Mouse (Mus musculus): ENCODE measurements around the gene Lipe.

The Lipe gene

GRCm38 (mm10) chr7:25358721-25359206 lies 39.7 kb downstream of the Lipe start:
- peak; percentile 71 for DNase-seq

GRCm38 (mm10) chr7:25348861-25349260 lies 49.6 kb downstream of the Lipe start:
- no peak for DNase-seq

- DNase-seq: no peak
These were observed 57.3 kb downstream of the Lipe start for GRCm38 (mm10) chr7:25341000-25341784.

GRCm38 (mm10) chr7:25339329-25339728 lies 59.2 kb downstream of the Lipe start:
- DNase-seq: no peak

- DNase-seq: no peak
These were observed 64.0 kb downstream of the Lipe start for GRCm38 (mm10) chr7:25334472-25334871.

GRCm38 (mm10) chr7:25333596-25334307 lies 64.8 kb downstream of the Lipe start:
- DNase-seq: peak; percentile 82
